Mouse (Mus musculus) urinary bladder, postnatal 36 days (tissue): ENCODE measurements around the gene Majin.

ENCODE experiments used
- DNase-seq, 2 experiments: peaks; one replicate each; pipeline ENCODE4 v3.0.0; 2022; ENCODE audit warnings: low spot score in 2 of 2, mixed read lengths in 1 of 2

Majin gene

GRCm38 (mm10) chr19:6184131-6184530, at the start of gene Majin:
Gene Majin (plus strand): TSS chr19:6184388.
- DNase-seq, result no peak

DNA sequence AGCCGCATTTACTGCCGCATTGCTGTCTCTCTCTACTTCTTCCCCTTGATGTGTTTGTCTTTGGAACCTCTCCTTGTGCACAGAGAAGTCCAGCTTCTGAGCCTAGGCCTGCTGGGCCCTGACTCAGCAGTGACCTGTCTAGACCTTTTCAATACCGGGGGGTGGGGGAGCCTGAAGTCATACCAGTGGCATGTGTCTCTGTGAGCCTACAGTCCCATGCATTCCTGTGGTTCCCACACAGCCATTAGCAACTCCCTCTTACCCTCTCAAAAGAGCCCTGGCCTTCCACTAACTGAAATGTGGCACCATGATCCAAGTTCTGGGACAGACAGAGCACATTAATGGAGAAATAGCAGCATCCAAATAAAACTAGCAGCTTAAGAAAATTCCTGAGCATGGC, 47.8 kb upstream of the Majin start:
- no peak for DNase-seq

- no peak for DNase-seq
Measured at GRCm38 (mm10) chr19:6139701-6140100, 44.5 kb upstream of the Majin start.

DNA sequence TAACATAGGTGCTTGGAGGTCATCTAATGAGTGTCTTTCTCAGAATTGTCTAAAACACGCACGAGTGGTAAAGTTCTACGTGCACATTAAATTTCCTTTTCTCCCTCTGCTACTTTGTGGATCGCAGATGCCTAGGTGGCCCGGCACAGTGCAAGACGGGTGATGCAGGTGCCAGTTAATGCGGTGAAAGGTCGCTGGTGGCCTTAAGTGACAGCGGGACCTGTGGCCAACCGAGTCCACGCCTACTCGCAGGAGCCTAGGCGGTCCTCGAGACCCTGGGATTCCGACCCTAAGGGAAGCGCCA, 43.9 kb upstream of the Majin start:
- DNase-seq, result no peak

DNA sequence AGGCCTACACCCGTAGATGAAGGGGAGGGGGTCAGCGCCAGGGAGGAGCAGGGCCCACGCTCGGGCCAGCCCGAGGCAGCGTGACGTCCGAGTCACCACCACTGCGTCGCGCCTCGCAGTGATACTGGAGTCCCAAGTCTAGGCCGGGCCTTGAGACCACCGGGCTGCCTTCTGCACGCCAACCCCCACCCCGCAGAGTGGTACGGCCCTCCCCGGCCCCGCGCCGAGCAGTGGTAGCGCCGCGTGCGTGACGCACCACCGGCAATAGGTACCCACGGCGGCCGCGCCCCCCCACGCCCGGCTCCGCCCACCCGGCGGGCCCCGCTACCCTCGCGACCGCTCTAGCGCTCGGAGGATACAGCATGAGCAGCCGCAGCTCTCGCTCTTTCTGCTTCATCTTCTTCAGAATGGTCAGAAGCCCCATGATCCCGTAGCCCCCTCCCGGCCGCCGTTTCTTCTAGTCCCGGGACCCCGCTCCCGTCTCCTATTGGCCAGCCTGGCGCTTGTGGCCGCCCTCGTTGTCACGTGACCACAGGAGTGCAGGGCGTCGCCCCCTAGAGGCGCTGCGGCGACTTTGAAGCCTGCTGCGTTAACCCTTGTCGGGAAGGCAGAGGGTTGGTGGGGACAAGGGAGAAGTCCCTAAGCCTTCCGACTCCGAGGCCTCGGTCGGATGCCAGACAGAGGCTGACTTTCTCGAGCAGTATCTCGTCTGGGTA, 43.4 kb upstream of the Majin start, which contains the start of gene Batf2:
TSS of gene Batf2 (plus strand) at position 306 of the 716 bp plus-strand sequence.
- DNase-seq, result peak; percentile 84 to 87

DNA sequence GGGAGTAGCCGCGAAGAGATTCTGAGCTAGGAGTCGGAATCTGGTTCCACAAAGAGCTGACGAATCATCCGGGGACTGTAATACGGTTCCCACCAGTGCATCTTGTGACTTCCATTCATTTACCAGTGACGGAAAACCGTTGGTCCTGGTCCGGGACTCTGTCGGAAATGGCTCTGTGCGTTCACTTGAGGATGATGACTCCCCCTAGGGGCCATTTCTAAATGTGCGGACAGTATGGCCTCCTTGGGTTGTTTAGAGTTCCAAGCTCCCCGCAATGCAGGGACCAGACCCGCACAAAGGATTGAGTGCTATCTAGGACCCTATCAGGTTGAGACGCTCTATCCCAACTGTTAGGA, 42.8 kb upstream of the Majin start, which contains the start of gene Arl2:
TSS of gene Arl2 (minus strand) at position 155 of the 356 bp plus-strand sequence.
- peak; percentile 48 to 69 for DNase-seq

GRCm38 (mm10) chr19:6144842-6145241, 39.3 kb upstream of the Majin start:
- DNase-seq, result no peak

DNA sequence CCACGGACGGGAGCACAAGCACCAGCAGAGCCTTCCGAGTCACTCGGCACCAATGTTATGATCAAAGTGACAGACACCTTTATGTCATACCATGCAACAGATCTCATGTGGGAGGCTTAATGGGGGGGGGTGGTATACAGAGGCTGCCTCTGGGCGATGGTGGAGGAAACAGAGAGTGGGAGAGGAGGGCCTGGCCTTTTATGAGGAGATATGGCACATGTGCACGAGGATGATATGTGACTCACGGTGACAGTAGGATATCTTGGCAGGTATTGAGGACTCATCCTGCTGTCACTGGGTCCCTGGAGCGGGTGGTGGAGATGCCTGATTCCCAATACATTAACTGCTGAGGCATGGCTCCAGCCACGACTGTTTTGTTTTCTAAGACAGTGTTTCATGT, 29.0 kb upstream of the Majin start:
- DNase-seq, result no peak

DNA sequence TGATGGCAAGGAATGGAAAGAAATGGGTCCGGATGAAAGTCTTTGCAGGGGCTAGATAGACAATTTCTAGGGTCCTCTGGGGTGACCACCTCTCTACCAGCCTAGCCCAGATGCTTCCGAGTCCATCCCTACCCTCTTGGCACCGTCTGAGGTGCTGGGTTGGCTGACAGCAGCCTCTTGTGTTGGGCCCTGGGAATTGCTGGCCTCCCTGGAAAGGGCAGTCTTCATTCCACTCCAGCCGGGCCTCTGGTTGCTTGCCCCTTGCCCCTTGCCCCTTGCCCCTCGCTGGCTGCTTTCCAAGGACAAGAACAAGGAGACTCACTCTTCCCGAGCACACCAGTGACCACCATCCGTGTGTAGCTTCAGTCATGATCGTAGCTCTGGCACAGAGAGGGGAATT, 27.8 kb upstream of the Majin start:
- no peak for DNase-seq

- no peak for DNase-seq
Measured at GRCm38 (mm10) chr19:6157220-6157619, 27.0 kb upstream of the Majin start.

GRCm38 (mm10) chr19:6163872-6164547, 20.2 kb upstream of the Majin start:
- DNase-seq, result peak; percentile 13 to 47

GRCm38 (mm10) chr19:6166750-6167149, 17.4 kb upstream of the Majin start:
- no peak for DNase-seq

- peak in 1 of 2 experiments; percentile 13 for DNase-seq
Measured at GRCm38 (mm10) chr19:6171215-6171614, 13.0 kb upstream of the Majin start.

DNA sequence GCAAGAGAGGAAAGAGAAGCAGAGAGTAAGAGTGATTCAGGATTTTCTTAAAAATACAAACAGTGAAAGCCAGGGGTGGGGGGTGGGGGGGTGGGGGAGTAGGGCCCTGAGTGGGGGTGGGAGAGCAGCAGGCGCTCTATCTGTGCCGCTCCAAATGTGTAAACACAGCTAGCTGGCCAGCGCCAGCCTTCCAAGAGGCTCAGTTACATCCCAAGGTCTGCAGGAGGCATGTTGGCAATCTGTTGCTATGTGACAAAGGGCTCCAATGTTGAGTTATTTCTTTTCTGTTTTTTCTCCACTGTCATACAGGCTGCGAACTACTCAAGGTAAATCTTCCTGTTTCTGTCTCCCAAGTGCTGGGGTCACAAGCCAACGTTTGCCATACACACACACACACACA, 9.4 kb upstream of the Majin start:
- DNase-seq, result no peak

DNA sequence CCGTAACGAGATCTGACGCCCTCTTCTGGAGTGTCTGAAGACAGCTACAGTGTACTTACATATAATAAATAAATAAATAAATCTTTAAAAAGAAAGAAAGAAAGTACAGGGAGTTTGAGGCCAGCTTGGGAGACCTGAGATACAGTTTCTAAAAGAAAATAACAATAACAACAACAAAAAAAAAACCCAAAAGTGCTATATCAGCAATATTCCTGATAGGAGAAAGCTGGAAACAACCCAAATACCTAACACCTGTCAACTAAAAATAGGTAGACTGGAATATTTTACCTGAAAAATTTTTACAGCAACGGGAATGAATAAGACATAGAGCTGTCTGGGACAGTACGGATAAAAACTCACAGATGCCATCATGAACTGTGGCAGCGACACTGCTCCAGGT, 5.4 kb upstream of the Majin start:
- no peak for DNase-seq

- no peak for DNase-seq
Measured at GRCm38 (mm10) chr19:6181629-6182028, 2.6 kb upstream of the Majin start.

DNA sequence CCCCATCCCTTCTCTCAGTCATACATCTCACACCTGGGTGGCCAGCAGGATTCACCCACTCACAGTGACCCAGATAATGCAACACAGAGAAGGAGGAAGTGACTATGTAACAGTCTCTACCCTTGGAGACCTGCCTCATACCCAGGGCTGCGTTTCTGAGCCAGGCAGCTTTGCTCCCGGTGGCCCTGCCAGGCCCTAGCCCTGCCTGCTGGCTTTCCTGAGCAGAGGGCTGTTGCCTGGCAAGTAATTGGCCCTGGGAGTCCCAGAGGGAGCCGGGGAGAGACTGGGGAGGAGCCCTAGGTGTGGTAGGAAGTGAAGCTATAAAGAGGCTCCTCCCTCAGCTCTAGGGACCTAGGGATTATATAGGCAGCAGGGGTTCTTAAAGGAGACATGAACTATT, 1.7 kb upstream of the Majin start:
- no peak for DNase-seq

DNA sequence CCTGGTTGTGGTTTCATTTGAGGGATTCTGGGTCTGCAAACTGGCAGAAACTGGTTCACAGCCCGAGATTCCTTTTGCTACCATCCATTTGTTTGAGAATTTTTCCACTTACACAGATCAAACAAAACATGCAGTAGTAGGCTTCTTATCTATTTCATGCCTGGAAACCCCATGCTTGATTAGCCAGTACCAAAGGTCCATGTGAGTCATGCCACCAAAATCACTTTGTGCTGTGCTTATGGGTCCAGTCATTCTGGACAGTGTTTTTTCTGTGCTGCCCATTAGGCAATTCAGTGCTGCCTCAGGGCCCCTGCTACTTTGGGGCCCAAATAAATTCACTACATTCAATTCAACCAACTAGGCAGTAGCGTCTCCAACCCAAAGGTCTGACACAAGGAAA, 20.1 kb downstream of the Majin start:
- DNase-seq, result no peak

- no peak for DNase-seq
Measured at GRCm38 (mm10) chr19:6206716-6207115, 22.5 kb downstream of the Majin start.

DNA sequence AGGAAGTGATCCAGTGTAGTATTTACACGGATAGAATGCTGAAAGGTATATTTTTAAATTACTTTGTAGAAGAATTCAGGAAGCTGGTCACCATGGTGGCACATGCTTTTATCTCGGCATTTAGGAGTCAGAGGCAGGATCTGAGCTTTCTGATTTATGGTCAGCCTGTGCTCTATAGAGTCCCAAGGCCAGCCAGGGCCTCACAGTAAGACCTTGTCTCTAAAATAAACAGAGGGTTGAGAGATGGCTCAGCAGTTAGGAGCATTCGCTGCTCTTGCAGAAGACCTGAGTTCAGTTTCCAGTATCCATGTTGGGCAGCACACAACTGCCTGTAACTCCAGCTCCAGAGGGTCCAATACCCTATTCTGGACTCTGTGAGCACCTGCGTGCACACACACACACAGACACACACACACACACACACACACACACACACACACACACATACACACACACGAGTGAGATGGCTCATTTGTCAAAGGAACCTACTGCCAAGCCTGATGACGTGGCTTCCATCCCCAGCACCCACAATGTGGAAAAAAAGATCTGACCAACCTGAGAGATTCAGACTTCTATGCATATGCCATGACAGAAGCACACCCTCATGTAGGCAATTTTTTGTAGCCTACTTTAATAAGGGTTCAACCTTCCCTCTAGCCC, 32.0 kb downstream of the Majin start:
- DNase-seq, result no peak

GRCm38 (mm10) chr19:6218606-6219005, 34.4 kb downstream of the Majin start:
- DNase-seq, result no peak

- no peak for DNase-seq
Measured at GRCm38 (mm10) chr19:6226135-6226534, 41.9 kb downstream of the Majin start, which contains the start of gene Gpha2. Gene Gpha2 (plus strand): TSS chr19:6226380.

DNA sequence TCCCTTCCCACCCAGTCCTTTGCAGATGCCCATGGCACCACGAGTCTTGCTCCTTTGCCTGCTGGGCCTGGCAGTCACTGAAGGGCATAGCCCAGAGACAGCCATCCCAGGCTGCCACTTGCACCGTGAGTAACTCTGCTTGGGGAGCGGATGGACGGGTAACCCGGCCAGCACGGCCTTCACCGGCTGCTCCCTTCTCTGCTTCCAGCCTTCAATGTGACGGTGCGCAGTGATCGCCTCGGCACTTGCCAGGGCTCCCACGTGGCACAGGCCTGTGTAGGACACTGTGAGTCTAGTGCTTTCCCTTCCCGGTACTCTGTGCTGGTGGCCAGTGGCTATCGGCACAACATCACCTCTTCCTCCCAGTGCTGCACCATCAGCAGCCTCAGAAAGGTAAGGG, 42.6 kb downstream of the Majin start:
- DNase-seq, result no peak
